Mouse (Mus musculus): ENCODE measurements around the gene Pmepa1. TPM values are rescaled to one million over a fixed set of nuclear protein-coding genes. Genes with fewer than 3 reads are reported as not detected.

Pmepa1 gene
- polyA plus RNA-seq, 1 experiment from 2014 or later = 7.3 TPM

DNA sequence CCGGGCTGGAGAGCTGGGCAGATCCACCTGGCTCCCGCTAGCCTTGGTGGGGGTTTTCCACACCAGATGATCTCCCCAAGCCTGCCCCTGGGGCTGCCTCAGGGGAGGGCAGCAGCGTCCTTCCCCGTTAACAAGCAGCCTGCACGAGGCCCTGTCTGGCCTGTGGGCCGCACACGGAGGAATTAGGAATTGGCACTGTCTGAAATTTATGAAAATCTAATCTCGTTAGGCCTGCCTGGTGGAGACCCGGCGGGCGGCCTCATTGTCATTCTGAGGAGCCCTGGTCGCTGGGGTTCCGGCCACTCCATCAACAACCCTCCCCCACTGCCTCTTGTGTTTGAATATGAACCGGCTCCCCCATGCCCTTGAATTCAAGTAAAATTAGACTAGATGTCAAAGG is 37.8 kb downstream of the Pmepa1 start:
- 5% methylated on average over 14 of the region's 14 CpGs for WGBS
- Histone ChIP-seq H3K4me3 (replicated peaks; ENCODE audit: low read length) (no peak overlapping the region), H3K27ac (ENCODE audit: low read length) (no peak overlapping the region), H3K27me3 (replicated peaks; ENCODE audit: control insufficient read depth, insufficient read depth, low read length) (no peaks in the 10 kb centered on the region), H3K36me3 (ENCODE audit: control insufficient read depth, insufficient read depth) (no peaks in the 10 kb centered on the region), H3K4me2 (ENCODE audit: low read length) (no peak overlapping the region), H3K9ac (replicated peaks; ENCODE audit: low read depth, low read length) (no peak overlapping the region), H3K9me3 (ENCODE audit: control insufficient read depth, low read length) (no peaks in the 10 kb centered on the region), H3K4me1 (replicated peaks; ENCODE audit: control insufficient read depth, insufficient read depth, low read length) (peaks cover 69% of the 10 kb centered on the region)
- ATAC-seq = peak; percentile 8; the same call in 1 of the 2 replicates

DNA sequence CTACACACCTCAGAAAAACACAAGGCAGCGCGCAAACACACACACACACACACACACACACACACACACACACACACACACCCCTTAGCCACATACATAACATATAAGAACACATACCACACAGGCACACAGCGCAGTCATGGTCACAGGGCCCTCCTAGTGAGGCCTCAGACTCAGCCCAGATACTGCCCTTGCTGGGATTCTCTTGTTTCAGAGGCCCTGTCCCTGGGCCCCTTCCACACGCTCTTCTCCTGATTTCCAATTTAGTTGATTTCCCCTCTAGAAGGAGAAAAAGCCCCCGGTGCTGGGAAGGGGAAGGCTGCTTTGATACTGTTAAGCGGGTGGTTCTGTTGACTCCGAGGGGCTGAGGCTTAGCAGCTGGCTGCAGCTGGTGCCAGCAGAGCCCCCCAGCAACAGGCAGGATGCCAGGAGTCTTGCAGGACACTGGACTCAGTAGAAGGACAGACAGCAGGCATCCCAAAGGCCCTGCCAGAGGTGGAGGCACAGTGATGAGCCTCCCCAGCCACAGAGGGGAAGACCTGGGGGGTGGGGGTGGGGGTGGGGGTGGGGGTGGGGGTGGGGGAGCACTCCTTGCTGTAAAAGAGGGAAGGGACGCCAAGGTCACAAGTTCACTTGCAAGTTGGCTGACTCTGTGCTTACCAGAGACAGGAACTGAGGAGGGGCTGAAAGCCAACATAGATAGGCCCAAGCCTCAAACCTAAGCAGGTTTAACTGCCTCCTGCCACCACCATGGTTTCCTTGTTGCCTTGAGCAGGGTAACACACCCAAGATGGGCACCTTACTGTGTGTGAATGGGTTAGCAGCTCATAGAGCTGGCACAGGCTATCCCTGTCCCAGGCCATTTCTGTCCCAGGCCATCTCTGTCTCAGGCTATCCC is 40.6 kb downstream of the Pmepa1 start:
- ATAC-seq = no peak
- 46% methylated on average over 8 of the region's 8 CpGs for WGBS
- H3K9me3 ChIP-seq (ENCODE audit: control insufficient read depth, low read length) = no peaks in the 10 kb centered on the region
- peak overlapping the region; percentile 9; the same call in 1 of the 2 replicates for H3K27ac ChIP-seq (ENCODE audit: low read length)
- no peaks in the 10 kb centered on the region for H3K27me3 ChIP-seq (replicated peaks; ENCODE audit: control insufficient read depth, insufficient read depth, low read length)
- no peak overlapping the region for H3K9ac ChIP-seq (replicated peaks; ENCODE audit: low read depth, low read length)
- peaks cover 51% of the 10 kb centered on the region for H3K4me1 ChIP-seq (replicated peaks; ENCODE audit: control insufficient read depth, insufficient read depth, low read length)
- no peak overlapping the region for H3K4me3 ChIP-seq (replicated peaks; ENCODE audit: low read length)
- no peak overlapping the region for H3K4me2 ChIP-seq (ENCODE audit: low read length)
- H3K36me3 ChIP-seq (ENCODE audit: control insufficient read depth, insufficient read depth) = no peaks in the 10 kb centered on the region; the same call in 1 of the 2 replicates

DNA sequence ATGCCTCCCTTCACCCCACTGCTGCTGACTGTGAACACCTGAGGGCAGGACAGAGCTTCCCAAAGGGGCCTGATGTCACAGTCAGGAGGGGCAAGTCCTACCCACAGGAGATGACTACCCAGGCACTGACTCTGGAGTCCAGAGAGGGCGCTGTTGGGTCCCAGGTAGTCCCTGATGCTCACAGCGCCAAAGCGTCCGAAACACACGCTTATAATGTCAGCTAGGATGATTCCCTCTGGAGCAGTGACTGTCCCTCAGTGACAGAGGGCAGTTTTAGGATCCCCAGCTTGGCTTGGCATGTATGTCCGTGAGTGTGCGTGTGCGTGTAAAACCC is 43.6 kb downstream of the Pmepa1 start:
- H3K9ac ChIP-seq (replicated peaks; ENCODE audit: low read depth, low read length) = no peak overlapping the region
- H3K27me3 ChIP-seq (replicated peaks; ENCODE audit: control insufficient read depth, insufficient read depth, low read length) = no peaks in the 10 kb centered on the region
- H3K36me3 ChIP-seq (ENCODE audit: control insufficient read depth, insufficient read depth) = peaks cover 5% of the 10 kb centered on the region; the same call in 1 of the 2 replicates
- WGBS = 76% methylated on average over 8 of the region's 8 CpGs
- no peak for ATAC-seq
- H3K4me2 ChIP-seq (ENCODE audit: low read length) = no peak overlapping the region
- no peaks in the 10 kb centered on the region for H3K9me3 ChIP-seq (ENCODE audit: control insufficient read depth, low read length)
- H3K4me3 ChIP-seq (replicated peaks; ENCODE audit: low read length) = no peak overlapping the region
- peaks cover 36% of the 10 kb centered on the region for H3K4me1 ChIP-seq (replicated peaks; ENCODE audit: control insufficient read depth, insufficient read depth, low read length)
- no peak overlapping the region for H3K27ac ChIP-seq (ENCODE audit: low read length)

DNA sequence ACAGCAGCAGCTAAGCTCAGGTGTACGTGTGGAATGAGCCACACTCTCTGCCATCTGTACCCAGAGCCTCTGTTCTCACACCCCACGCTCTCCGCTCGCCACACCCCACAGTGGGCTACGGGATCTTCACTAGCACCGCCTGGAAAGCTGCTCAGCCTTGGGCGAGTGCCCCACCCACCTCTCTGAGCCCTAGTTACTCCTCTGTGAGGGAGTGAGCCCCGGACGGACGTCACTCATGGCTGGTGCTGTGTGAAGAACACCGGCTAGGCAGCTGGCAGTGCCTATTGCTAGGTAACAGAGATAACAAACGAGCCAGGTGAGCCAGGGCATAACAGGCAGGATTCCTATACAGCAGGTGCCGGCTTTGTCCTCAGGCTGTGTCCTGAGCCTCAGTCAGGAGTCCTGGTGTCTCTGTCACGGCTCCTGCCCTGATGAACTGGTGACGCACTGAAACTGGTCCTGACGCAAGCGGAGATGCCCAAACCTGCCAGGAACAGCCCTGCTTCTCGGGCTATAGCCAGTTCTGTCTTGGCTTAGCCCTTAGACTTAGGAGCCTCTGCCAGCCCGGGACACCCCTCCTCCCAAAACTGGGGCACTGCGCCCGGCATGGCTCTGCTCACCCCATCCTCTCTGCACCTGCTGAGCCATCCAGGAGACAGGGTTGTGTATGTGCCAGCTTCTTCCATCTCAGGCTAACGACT is 44.1 kb downstream of the Pmepa1 start:
- Histone ChIP-seq H3K27me3 (replicated peaks; ENCODE audit: control insufficient read depth, insufficient read depth, low read length) (no peaks in the 10 kb centered on the region), H3K9me3 (ENCODE audit: control insufficient read depth, low read length) (no peaks in the 10 kb centered on the region), H3K36me3 (ENCODE audit: control insufficient read depth, insufficient read depth) (peaks cover 5% of the 10 kb centered on the region; the same call in 1 of the 2 replicates), H3K4me3 (replicated peaks; ENCODE audit: low read length) (no peak overlapping the region), H3K27ac (ENCODE audit: low read length) (no peak overlapping the region), H3K4me2 (ENCODE audit: low read length) (no peak overlapping the region), H3K4me1 (replicated peaks; ENCODE audit: control insufficient read depth, insufficient read depth, low read length) (peaks cover 32% of the 10 kb centered on the region), H3K9ac (replicated peaks; ENCODE audit: low read depth, low read length) (no peak overlapping the region)
- ATAC-seq = no peak
- 69% methylated on average over 22 of the region's 22 CpGs for WGBS

DNA sequence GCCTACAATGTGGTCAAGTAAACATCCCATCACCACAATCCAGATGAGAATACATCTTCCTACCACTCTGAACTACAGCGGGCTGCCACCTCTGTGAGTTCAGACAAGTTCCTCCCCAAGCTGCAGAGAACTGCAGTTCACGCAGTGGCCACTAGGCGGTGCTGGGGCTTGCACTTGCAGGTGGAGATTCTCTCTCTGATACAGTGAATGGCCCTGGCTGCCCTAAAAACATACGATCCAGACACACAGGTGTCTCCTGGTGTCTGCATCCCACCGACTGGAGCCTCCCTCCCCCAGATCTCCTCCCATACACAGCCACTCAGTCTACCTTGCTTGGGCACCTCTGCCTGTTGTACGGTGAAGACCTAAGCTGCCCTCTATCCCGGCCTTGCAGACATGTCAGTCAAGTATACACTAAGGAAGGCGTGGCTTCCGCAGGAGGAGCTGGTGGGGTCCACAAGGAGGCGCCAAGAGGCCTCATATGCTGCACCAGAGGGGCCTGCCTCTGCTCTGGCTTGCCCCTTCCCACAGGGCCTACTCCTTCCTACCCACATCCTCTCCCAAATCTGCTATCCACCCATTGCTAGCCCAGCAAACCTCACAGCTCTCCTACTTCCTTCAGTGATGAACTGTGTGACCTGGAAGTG is 46.6 kb downstream of the Pmepa1 start:
- Histone ChIP-seq H3K9ac (replicated peaks; ENCODE audit: low read depth, low read length) (no peak overlapping the region), H3K4me1 (replicated peaks; ENCODE audit: control insufficient read depth, insufficient read depth, low read length) (peaks cover 10% of the 10 kb centered on the region), H3K36me3 (ENCODE audit: control insufficient read depth, insufficient read depth) (peaks cover 8% of the 10 kb centered on the region; the same call in 1 of the 2 replicates), H3K4me3 (replicated peaks; ENCODE audit: low read length) (no peak overlapping the region), H3K9me3 (ENCODE audit: control insufficient read depth, low read length) (no peaks in the 10 kb centered on the region), H3K4me2 (ENCODE audit: low read length) (0 out of 2 replicates have a peak overlapping the region, but pooled peaks have one; percentile 14), H3K27ac (ENCODE audit: low read length) (no peak overlapping the region), H3K27me3 (replicated peaks; ENCODE audit: control insufficient read depth, insufficient read depth, low read length) (no peaks in the 10 kb centered on the region)
- ATAC-seq = peak; percentile 84
- WGBS = 4% methylated on average over 10 of the region's 10 CpGs

DNA sequence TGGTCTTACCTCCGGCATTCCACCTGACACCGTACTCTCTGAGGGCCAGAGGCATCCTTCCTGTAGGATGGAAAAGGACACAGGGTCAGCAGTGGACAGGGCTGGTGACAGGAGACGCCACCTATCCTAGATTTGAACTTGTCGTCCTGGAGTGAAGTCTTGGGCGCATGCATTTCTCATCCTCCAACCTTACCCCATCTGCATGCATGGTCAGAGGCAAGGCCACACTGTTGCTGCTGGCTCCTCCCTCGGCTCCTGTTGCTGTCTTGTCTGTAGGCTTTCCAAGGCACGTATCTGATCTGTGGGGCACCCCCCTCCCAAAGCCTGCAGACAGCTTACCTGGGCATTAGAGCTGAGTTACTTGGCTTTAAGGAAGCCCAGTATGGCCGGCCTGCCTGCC is 47.8 kb downstream of the Pmepa1 start:
- Histone ChIP-seq H3K4me3 (replicated peaks; ENCODE audit: low read length) (no peak overlapping the region), H3K36me3 (ENCODE audit: control insufficient read depth, insufficient read depth) (peaks cover 8% of the 10 kb centered on the region; the same call in 1 of the 2 replicates), H3K27me3 (replicated peaks; ENCODE audit: control insufficient read depth, insufficient read depth, low read length) (no peaks in the 10 kb centered on the region), H3K4me1 (replicated peaks; ENCODE audit: control insufficient read depth, insufficient read depth, low read length) (peaks cover 10% of the 10 kb centered on the region), H3K4me2 (ENCODE audit: low read length) (no peak overlapping the region), H3K9me3 (ENCODE audit: control insufficient read depth, low read length) (no peaks in the 10 kb centered on the region), H3K27ac (ENCODE audit: low read length) (no peak overlapping the region), H3K9ac (replicated peaks; ENCODE audit: low read depth, low read length) (no peak overlapping the region)
- 91% methylated on average over 8 of the region's 8 CpGs for WGBS
- no peak for ATAC-seq

DNA sequence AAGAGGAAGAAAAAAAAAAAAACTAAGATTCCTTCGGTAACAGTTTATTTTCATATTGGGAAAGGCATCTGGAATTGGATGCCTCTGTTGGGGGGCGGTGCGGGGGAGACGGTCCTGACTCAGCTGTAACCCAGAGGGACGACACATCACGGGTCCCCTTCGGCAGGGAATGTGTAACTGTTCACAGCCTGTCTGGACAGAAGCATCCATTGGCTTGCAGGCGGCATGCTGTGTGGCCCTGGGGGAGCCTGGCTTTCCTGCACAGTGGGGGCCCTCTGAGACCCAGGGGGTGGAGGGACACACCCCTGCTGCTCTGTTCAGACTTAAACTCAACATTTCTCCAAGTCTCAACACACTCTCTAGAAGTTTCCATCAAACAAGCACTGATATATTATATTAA is 49.5 kb downstream of the Pmepa1 start:
- Histone ChIP-seq H3K27ac (ENCODE audit: low read length) (no peak overlapping the region), H3K36me3 (ENCODE audit: control insufficient read depth, insufficient read depth) (peaks cover 8% of the 10 kb centered on the region; the same call in 1 of the 2 replicates), H3K4me2 (ENCODE audit: low read length) (no peak overlapping the region), H3K27me3 (replicated peaks; ENCODE audit: control insufficient read depth, insufficient read depth, low read length) (no peaks in the 10 kb centered on the region), H3K4me1 (replicated peaks; ENCODE audit: control insufficient read depth, insufficient read depth, low read length) (peaks cover 6% of the 10 kb centered on the region; the same call in 1 of the 2 replicates), H3K9ac (replicated peaks; ENCODE audit: low read depth, low read length) (no peak overlapping the region), H3K4me3 (replicated peaks; ENCODE audit: low read length) (no peak overlapping the region), H3K9me3 (ENCODE audit: control insufficient read depth, low read length) (no peaks in the 10 kb centered on the region)
- 92% methylated on average over 8 of the region's 8 CpGs for WGBS
- no peak for ATAC-seq

DNA sequence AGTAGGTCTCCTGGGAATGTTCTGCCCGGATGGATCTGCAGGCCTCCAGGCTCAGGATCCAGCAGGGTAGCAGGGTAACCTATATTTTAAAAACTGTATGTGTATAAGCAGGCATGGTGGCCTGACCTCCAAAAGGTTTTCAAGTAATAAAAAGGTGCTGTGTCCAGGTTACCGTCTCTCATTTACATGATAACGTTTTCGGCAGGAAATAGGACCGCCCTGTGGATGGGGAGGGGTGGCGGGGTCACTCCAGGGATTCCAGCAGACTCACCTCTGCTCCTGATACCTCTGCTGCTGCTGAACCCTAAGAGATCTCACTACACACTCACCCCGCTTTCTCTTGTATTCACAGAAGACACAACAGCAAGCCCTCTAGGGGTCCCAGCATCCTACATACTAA is 50.4 kb downstream of the Pmepa1 start:
- Histone ChIP-seq H3K4me3 (replicated peaks; ENCODE audit: low read length) (no peak overlapping the region), H3K4me2 (ENCODE audit: low read length) (no peak overlapping the region), H3K4me1 (replicated peaks; ENCODE audit: control insufficient read depth, insufficient read depth, low read length) (peaks cover 6% of the 10 kb centered on the region; the same call in 1 of the 2 replicates), H3K27me3 (replicated peaks; ENCODE audit: control insufficient read depth, insufficient read depth, low read length) (no peaks in the 10 kb centered on the region), H3K27ac (ENCODE audit: low read length) (no peak overlapping the region), H3K36me3 (ENCODE audit: control insufficient read depth, insufficient read depth) (peaks cover 8% of the 10 kb centered on the region; the same call in 1 of the 2 replicates), H3K9me3 (ENCODE audit: control insufficient read depth, low read length) (no peaks in the 10 kb centered on the region), H3K9ac (replicated peaks; ENCODE audit: low read depth, low read length) (no peak overlapping the region)
- WGBS = 88% methylated on average over 7 of the region's 7 CpGs
- ATAC-seq = no peak

DNA sequence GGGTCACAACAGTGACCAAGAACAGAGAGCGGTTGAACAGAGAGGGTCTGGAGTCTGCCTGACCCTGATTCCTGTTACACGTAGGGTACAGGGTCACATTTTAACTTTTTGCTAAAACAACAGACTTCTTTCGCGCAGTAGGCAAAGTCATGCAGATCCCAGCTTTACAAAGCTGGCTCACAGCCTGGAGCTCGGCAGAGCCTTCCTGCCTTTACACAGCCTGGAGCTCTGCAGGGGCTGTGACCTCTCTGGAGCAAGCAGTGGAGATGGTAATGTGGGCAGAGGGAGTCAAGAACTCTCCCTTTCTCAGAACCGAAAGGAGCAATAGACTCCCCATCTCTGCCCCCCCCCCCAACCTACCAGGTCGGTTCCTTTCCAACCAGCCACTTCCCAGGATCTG is 51.5 kb downstream of the Pmepa1 start:
- 64% methylated on average over 7 of the region's 7 CpGs for WGBS

More for the DNA sequence above, 51.5 kb downstream of the Pmepa1 start:
- Histone ChIP-seq H3K4me3 (replicated peaks; ENCODE audit: low read length) (no peak overlapping the region), H3K27ac (ENCODE audit: low read length) (no peak overlapping the region), H3K36me3 (ENCODE audit: control insufficient read depth, insufficient read depth) (peaks cover 8% of the 10 kb centered on the region; the same call in 1 of the 2 replicates), H3K4me2 (ENCODE audit: low read length) (no peak overlapping the region), H3K27me3 (replicated peaks; ENCODE audit: control insufficient read depth, insufficient read depth, low read length) (no peaks in the 10 kb centered on the region), H3K9ac (replicated peaks; ENCODE audit: low read depth, low read length) (no peak overlapping the region), H3K4me1 (replicated peaks; ENCODE audit: control insufficient read depth, insufficient read depth, low read length) (peaks cover 2% of the 10 kb centered on the region; the same call in 1 of the 2 replicates), H3K9me3 (ENCODE audit: control insufficient read depth, low read length) (no peaks in the 10 kb centered on the region)
- no peak for ATAC-seq
